Mouse (Mus musculus) C2C12 (cell line): ENCODE results near the gene Dxo.

Experiments used
- CEBPB ChIP-seq: IDR thresholded peaks from one replicate; pipeline ENCODE4 v1.6.1; 2011; ENCODE audit warnings: low read depth, mild to moderate bottlenecking, control low read depth, moderate library complexity
- CTCF ChIP-seq: IDR thresholded peaks from one replicate; pipeline ENCODE4 v1.5.1; 2011; ENCODE audit not compliant: control insufficient read depth, insufficient read depth, insufficient read length
- FOSL1 ChIP-seq: IDR thresholded peaks from one replicate; pipeline ENCODE4 v1.8.0; 2011; ENCODE audit warnings: mild to moderate bottlenecking, low read length; ENCODE audit not compliant: poor library complexity, insufficient read depth, severe bottlenecking
- MAX ChIP-seq: IDR thresholded peaks from one replicate; pipeline ENCODE4 v1.6.1; 2011; ENCODE audit warnings: mild to moderate bottlenecking, control low read depth
- MYOD1 ChIP-seq: IDR thresholded peaks from one replicate; pipeline ENCODE4 v1.6.1; 2011; ENCODE audit warnings: low read depth; ENCODE audit not compliant: control insufficient read depth, insufficient read length
- MYOG ChIP-seq: IDR thresholded peaks from one replicate; pipeline ENCODE4 v1.6.1; 2011; ENCODE audit not compliant: control insufficient read depth, insufficient read length; ENCODE audit errors: extremely low read depth
- USF1 ChIP-seq: IDR thresholded peaks from one replicate; pipeline ENCODE4 v1.6.1; 2011; ENCODE audit warnings: low read depth, mild to moderate bottlenecking, control low read depth, moderate library complexity

GRCm38 (mm10) chr17:34804871-34805562, 31.8 kb upstream of the Dxo start:
- no peak for TF ChIP-seq CTCF
- TF ChIP-seq MAX = no peak
- TF ChIP-seq USF1 = no peak
- TF ChIP-seq CEBPB = no peak
- no peak for TF ChIP-seq MYOD1
- no peak for TF ChIP-seq MYOG
- TF ChIP-seq FOSL1 = no peak
